Mouse (Mus musculus) left cerebral cortex, postnatal 4 days (tissue): ENCODE results near the gene Prpf38a. TPM values are rescaled to one million over a fixed set of nuclear protein-coding genes. Genes with fewer than 3 reads are reported as not detected.

Experiments
- total RNA-seq, 2 experiments: library from RNA; stranded (reverse); gene quantifications; 2 replicates each; pipeline ENCODE4 v1.2.3; 2021

The Prpf38a gene
- total RNA-seq, 2 experiments from 2014 or later: 48.8 to 52.9 TPM

Other genes starting within 250 kb of the Prpf38a start
- gene Shisal2a, start 196.0 kb downstream of the Prpf38a start, total RNA-seq: not detected
- 10 to 100 TPM; 15.5 to 16.2 TPM for gene Gpx7, start 172.4 kb downstream of the Prpf38a start, total RNA-seq
- 10 to 100 TPM; 72.8 to 77.6 TPM for gene Tut4, start 119.9 kb downstream of the Prpf38a start, total RNA-seq
- under 1 TPM; 0.83 to 0.90 TPM for gene Orc1, start 87 bp upstream of the Prpf38a start, total RNA-seq
- gene Cc2d1b, start 40.6 kb upstream of the Prpf38a start, total RNA-seq: 10 to 100 TPM; 36.1 to 43.0 TPM
- 1 to 10 TPM in 1 of 2 experiments, under 1 TPM in 1; 0.70 to 1.2 TPM for gene 3110021N24Rik, start 140.3 kb upstream of the Prpf38a start, total RNA-seq
- gene Zfyve9, start 201.5 kb upstream of the Prpf38a start, total RNA-seq: 10 to 100 TPM; 49.6 to 53.0 TPM